Mouse (Mus musculus): ENCODE measurements around the gene Snx17. TPM values are rescaled to one million over a fixed set of nuclear protein-coding genes. Genes with fewer than 3 reads are reported as not detected.

Snx17 gene
- 21.9 and 25.8 TPM in 2 replicates for polyA plus RNA-seq (2012; rRNA removed)

DNA sequence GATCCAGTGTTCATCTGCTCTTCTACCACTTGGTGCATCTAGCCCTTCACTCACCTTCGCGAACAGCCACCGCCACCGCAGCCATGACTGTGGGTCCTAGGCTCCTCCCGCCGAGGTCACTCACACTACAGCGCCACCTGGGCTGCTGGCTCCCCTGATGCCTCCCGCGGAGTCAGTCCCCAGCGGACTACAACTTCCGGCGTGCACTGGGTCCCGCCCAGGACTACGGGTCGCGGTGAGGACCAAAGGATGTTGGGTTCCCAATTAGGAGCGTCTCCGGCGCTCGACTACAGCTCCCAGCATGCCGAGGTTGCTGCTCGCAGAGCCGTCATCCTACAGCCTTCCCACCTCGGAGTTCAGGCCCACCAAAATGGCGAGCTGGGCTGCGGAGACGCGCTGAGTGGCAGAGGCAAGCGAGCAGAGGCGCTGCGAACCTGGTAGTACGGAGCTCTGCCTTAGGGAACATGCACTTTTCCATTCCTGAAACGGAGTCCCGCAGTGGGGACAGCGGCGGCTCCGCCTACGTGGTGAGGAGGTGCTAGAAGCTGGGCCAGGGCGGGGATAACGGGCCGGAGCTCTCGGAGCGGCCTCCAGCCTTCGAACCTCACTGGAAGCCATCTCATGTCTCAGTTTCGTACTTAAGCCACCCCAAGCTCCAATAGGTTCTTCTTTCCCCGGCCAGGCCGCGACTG lies at the start of gene Snx17, which contains the start of gene Eif2b4:
Gene Snx17, plus strand, starts transcription at position 289 of the 692 bp plus-strand sequence.
Gene Eif2b4, minus strand, starts transcription at position 492 of the 692 bp plus-strand sequence.

GRCm38 (mm10) chr5:31154152-31154553 lies 38.9 kb upstream of the Snx17 start, which contains the start of gene Mpv17:
Gene Mpv17 (minus strand): TSS chr5:31154251.

DNA sequence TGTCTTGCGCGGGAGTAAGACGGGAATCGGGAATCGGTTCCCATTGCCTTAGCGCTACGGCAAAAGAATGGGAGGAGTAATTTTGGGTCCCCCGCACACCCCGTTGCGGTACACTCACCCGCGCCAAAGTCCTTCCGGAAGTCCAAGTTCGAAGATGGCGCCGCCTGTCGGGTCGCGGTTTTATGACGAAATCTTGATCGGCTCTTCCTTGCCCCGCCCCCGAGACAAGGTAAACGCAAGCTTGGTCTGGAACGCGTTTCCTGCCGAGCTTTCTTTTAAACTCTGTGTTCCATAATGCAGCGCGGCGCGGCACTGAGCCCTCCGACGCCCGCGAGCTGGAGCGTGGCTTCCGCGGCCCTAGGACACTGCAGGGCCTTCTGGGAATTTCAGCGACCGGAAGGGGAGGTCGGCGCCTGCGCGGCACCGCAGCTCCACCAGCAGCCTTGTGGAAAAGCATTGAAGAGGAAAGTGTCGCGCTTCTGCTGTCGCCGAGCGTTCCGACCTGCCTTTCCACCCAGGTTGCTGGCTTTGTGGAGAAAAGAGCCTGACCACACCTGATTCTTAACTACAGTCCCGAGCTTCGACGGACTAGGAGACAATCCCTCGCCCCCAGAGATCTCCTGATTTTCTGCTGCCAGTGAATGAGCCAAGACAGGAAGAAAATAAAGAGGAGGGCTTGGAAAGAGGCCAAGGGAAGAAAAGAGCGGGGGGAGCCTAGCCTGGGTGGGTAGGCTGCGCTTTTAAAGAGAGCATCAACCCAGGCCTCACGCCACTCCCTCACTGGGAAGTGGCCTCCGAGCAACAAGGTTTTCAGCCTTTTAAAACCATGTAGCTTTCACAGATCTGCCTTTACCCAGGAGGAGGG lies 13.0 kb upstream of the Snx17 start, which contains the start of the genes Gm29609 and Gtf3c2:
Gene Gm29609, minus strand, starts transcription at position 146 of the 865 bp plus-strand sequence.
Gene Gtf3c2, minus strand, starts transcription at position 379 of the 865 bp plus-strand sequence.

DNA sequence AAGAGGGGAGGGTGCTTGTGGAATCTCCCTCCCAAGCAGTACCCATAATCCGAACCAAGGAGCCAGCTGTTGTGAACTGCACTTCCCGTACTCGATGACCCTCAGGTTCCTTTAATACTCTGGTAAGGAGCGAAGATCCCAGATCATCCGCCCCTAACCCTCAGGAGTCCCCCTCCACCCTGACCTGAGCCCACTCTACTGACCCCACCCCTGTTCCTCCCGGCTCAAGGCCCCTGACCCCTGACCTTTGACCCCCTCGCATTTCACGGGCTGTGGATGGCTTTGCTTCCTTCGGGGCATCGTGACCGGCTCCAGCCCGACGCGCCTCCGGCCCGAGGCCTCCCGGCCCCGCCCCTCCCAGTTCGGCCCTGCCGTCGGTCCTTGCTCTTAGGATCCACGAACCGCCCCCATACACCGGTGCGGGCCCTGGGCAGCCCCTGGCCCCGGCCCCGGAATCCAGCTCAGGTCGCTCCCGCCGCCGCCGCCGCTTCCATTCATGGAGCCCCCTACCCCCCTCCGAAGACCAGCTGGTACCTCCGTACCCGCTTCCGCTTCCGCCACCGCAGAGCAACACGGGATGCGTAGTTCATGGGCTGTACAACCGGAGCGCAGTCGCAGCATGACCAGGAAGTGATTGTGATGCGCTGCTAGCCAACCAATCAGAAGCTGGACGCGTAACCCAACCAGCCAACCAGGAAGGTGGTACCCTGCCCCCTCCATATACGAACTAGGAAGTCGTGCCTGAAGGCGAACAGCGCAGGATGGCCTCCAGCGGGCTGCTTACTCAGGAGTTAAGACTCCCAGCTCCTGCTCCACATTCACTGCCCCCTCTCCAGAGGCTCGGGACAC lies 8.9 kb downstream of the Snx17 start, which contains the start of gene Zfp513:
Gene Zfp513, minus strand, starts transcription at position 562 of the 849 bp plus-strand sequence.

GRCm38 (mm10) chr5:31220448-31221303 lies 27.6 kb downstream of the Snx17 start, which contains the start of gene Ppm1g:
Gene Ppm1g (minus strand): TSS chr5:31220687.

DNA sequence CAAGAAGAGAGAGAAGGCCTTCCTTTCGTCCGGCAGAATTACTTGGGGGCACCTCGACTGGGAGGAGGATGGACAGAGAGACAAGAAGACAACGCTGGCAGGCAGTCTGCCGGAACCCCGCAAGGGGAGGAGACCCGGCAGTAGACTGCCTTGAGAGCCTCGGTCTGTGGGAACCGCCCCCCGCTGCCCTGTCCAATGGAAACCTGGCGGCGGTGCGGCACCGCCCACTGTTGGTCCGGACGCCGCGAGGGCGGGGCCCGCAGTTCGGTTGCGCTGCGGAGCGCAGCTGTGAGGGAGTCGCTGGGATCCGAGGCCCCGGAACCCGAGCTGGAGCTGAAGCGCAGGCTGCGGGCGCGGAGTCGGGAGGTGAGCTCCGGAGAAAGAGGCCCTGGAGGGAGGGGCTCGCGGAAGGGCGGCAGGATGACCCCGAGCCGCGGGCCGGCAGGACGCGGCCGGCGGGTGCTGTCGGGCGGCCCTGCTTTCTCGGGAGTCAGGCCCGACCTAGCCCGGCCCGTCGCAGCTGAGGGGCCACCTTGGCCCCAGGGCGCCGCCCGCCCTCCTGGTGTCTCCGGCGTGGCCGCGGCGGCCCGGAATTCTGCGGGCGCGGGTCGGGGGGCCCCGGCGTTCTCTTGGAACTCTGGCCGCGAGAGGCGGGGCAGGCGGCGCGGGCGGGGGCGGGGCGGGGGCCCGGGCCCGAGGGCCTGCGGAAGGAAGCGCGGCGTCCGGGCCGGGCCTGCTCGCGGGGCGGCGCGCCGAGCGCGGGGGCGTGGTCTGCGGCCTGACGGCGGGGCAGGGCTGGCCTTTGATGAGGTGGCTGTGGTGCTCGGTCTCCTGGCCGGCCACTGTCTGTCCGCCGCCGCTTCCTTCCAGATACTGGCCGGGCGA lies 47.9 kb downstream of the Snx17 start, which contains the start of the genes Nrbp1 and Gm9970:
Gene Nrbp1, plus strand, starts transcription at position 228 of the 885 bp plus-strand sequence.
Gene Gm9970, minus strand, starts transcription at position 596 of the 885 bp plus-strand sequence.

Other genes with a start within 250 kb of the Snx17 start
- gene Cgref1, start 247.6 kb upstream of the Snx17 start, polyA plus RNA-seq (2012; rRNA removed), result 4.2 and 4.3 TPM in 2 replicates
- gene Preb, start 232.9 kb upstream of the Snx17 start, polyA plus RNA-seq (2012; rRNA removed), result 81.6 and 91.4 TPM in 2 replicates
- 0.01 and 0.03 TPM in 2 replicates for gene Tcf23, start 224.6 kb upstream of the Snx17 start, polyA plus RNA-seq (2012; rRNA removed)
- 26.4 and 31.3 TPM in 2 replicates for gene Atraid, start 144.9 kb upstream of the Snx17 start, polyA plus RNA-seq (2012; rRNA removed)
- 4.0 and 4.7 TPM in 2 replicates for gene Slc5a6, start 144.3 kb upstream of the Snx17 start, polyA plus RNA-seq (2012; rRNA removed)
- 16.6 and 19.0 TPM in 2 replicates for gene Cad, start 138.4 kb upstream of the Snx17 start, polyA plus RNA-seq (2012; rRNA removed)
- not detected in 2 replicates for gene Dnajc5g, start 86.9 kb upstream of the Snx17 start, polyA plus RNA-seq (2012; rRNA removed)
- gene Slc30a3, start 85.0 kb upstream of the Snx17 start, polyA plus RNA-seq (2012; rRNA removed), result 0.26 and 0.36 TPM in 2 replicates
- gene Trim54, start 76.5 kb upstream of the Snx17 start, polyA plus RNA-seq (2012; rRNA removed), result 0.31 TPM in 1 of 2 replicates, not detected in the other
- not detected in 2 replicates for gene Ucn, start 54.4 kb upstream of the Snx17 start, polyA plus RNA-seq (2012; rRNA removed)
- gene Mpv17, start 39.0 kb upstream of the Snx17 start, polyA plus RNA-seq (2012; rRNA removed), result 13.6 and 16.9 TPM in 2 replicates
- gene Gm29609, start 13.3 kb upstream of the Snx17 start, polyA plus RNA-seq (2012; rRNA removed), result 0.66 and 0.67 TPM in 2 replicates
- 27.1 and 34.5 TPM in 2 replicates for gene Gtf3c2, start 13.1 kb upstream of the Snx17 start, polyA plus RNA-seq (2012; rRNA removed)
- 28.7 and 31.5 TPM in 2 replicates for gene Eif2b4, start 203 bp downstream of the Snx17 start, polyA plus RNA-seq (2012; rRNA removed)
- 7.7 and 8.9 TPM in 2 replicates for gene Zfp513, start 9.1 kb downstream of the Snx17 start, polyA plus RNA-seq (2012; rRNA removed)
- gene Ppm1g, start 27.5 kb downstream of the Snx17 start, polyA plus RNA-seq (2012; rRNA removed), result 123 and 129 TPM in 2 replicates
- 27.8 and 31.3 TPM in 2 replicates for gene Nrbp1, start 47.6 kb downstream of the Snx17 start, polyA plus RNA-seq (2012; rRNA removed)
- not detected in 2 replicates for gene Gm9970, start 48.0 kb downstream of the Snx17 start, polyA plus RNA-seq (2012; rRNA removed)
- gene Krtcap3, start 58.5 kb downstream of the Snx17 start, polyA plus RNA-seq (2012; rRNA removed), result 3.9 and 4.7 TPM in 2 replicates
- 3.4 and 3.7 TPM in 2 replicates for gene Ift172, start 97.9 kb downstream of the Snx17 start, polyA plus RNA-seq (2012; rRNA removed)
- gene Fndc4, start 102.9 kb downstream of the Snx17 start, polyA plus RNA-seq (2012; rRNA removed), result 4.5 and 5.1 TPM in 2 replicates
- 15.1 and 17.6 TPM in 2 replicates for gene Gckr, start 104.2 kb downstream of the Snx17 start, polyA plus RNA-seq (2012; rRNA removed)

Data from liver, embryonic 14 days (tissue).